Mouse (Mus musculus): Measurements from ENCODE around the gene Dtx3. TPM values are rescaled to one million over a fixed set of nuclear protein-coding genes. Genes with fewer than 3 reads are reported as not detected.
"Not testable (repeated sequence)": the region's sequence is repeated elsewhere in the genome, so short reads cannot be mapped to it uniquely, and the experiment has no call there.

Gene Dtx3
- polyA plus RNA-seq, 1 experiment = 126 TPM

DNA sequence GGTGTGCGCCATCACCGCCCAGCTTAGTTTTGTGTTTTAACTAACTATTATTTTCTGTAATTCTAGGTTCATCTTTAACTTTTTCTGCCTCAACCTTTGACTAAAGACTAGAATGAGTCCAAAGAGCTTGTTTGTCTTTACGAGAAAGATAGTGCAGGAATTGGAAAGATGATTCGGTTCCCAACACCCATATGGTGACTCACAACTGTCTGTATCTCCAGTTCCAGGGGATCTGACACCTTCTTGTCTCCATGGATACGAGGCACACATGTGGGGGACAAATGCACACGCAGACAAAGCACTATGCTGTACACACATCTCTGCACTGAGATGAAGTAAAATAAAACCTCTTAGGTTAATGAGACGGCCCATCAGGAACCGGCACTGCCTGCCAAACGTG is 35.4 kb downstream of the Dtx3 start:
- Histone ChIP-seq H3K4me3 (ENCODE audit: control insufficient read depth, low read depth, low read length) (no peak overlapping the region), H3K4me1 (ENCODE audit: control insufficient read depth, insufficient read depth, low read length) (no peaks in the 10 kb centered on the region), H3K27ac (ENCODE audit: control insufficient read depth, insufficient read depth, low read depth, low read length) (no peak overlapping the region), H3K36me3 (ENCODE audit: control insufficient read depth, insufficient read depth, low read length) (no peaks in the 10 kb centered on the region), H3K27me3 (ENCODE audit: control insufficient read depth, insufficient read depth, low read length) (no peaks in the 10 kb centered on the region)
- TF ChIP-seq CTCF (IDR thresholded peaks at IDR 0.05; ENCODE audit: control insufficient read depth, insufficient read depth, insufficient replicate concordance, low read depth, low read length) = no peak
- no peak for TF ChIP-seq POLR2A (IDR thresholded peaks at IDR 0.05; ENCODE audit: control insufficient read depth, low read depth, low read length)

DNA sequence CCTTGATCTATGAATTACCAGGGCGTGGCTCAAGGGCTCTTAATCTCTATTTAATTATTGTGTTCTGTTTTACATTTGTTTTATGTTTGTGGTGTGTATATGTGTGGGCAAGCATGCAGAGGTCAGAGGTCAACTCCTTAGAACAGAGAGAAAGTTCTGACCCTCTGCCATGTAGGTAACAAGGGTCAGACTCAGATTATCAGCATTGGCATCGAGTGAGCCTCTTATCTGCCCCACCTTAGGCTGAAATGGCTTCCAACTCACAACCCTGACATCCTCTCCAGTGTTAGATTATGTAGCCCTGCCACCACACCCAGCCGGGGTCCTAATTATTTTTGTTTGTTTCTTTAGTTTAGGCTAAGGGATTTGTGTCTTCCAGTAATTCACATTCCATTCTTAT is 37.1 kb downstream of the Dtx3 start:
- no peak overlapping the region for H3K27ac ChIP-seq (ENCODE audit: control insufficient read depth, insufficient read depth, low read depth, low read length)
- no peaks in the 10 kb centered on the region for H3K4me1 ChIP-seq (ENCODE audit: control insufficient read depth, insufficient read depth, low read length)
- H3K27me3 ChIP-seq (ENCODE audit: control insufficient read depth, insufficient read depth, low read length) = no peaks in the 10 kb centered on the region
- H3K4me3 ChIP-seq (ENCODE audit: control insufficient read depth, low read depth, low read length) = no peak overlapping the region
- TF ChIP-seq CTCF (IDR thresholded peaks at IDR 0.05; ENCODE audit: control insufficient read depth, insufficient read depth, insufficient replicate concordance, low read depth, low read length) (no peak), POLR2A (IDR thresholded peaks at IDR 0.05; ENCODE audit: control insufficient read depth, low read depth, low read length) (no peak)
- H3K36me3 ChIP-seq (ENCODE audit: control insufficient read depth, insufficient read depth, low read length) = no peaks in the 10 kb centered on the region

DNA sequence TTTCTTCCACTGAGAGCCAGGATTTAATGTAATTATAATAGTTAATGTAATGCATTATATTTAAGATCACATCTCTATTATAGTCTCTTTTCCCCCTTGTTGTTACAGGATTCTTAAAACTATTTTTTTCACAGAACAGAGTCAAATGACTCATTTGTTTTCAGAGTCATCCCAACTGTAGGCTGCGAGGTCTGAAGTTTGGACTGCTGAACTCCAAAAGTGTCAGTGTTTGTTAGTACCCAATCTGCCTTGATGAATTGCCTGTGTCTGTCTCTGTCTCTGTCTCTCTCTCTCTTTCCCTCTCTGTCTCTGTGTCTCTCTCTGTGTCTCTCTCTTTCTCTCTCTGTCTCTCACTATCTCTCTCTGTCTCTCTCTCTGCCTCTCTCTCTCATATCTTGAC is 39.0 kb downstream of the Dtx3 start:
- Histone ChIP-seq H3K4me1 (ENCODE audit: control insufficient read depth, insufficient read depth, low read length) (no peaks in the 10 kb centered on the region), H3K27me3 (ENCODE audit: control insufficient read depth, insufficient read depth, low read length) (no peaks in the 10 kb centered on the region), H3K36me3 (ENCODE audit: control insufficient read depth, insufficient read depth, low read length) (no peaks in the 10 kb centered on the region), H3K27ac (ENCODE audit: control insufficient read depth, insufficient read depth, low read depth, low read length) (no peak overlapping the region), H3K4me3 (ENCODE audit: control insufficient read depth, low read depth, low read length) (no peak overlapping the region)
- TF ChIP-seq POLR2A (IDR thresholded peaks at IDR 0.05; ENCODE audit: control insufficient read depth, low read depth, low read length) (no peak), CTCF (IDR thresholded peaks at IDR 0.05; ENCODE audit: control insufficient read depth, insufficient read depth, insufficient replicate concordance, low read depth, low read length) (no peak)

DNA sequence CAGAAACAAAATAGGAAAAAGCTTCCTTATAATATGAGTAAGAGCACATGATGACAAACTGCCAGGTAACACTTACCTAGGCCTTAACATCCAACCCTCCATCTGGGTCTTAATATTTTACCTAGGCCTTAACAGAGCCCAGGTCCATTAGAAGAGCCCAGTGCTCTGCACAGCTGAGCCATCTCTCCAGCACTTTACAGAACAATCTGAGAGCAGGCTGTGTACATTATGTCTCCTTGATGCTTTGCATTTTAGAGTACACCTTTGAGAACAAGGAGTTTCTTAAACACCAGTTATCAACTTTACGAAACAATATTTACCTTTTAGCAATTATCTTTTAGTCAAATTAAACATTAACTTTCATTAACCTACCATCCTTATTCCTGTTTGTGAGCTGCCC is 39.4 kb downstream of the Dtx3 start:
- no peaks in the 10 kb centered on the region for H3K27me3 ChIP-seq (ENCODE audit: control insufficient read depth, insufficient read depth, low read length)
- no peaks in the 10 kb centered on the region for H3K4me1 ChIP-seq (ENCODE audit: control insufficient read depth, insufficient read depth, low read length)

DNA sequence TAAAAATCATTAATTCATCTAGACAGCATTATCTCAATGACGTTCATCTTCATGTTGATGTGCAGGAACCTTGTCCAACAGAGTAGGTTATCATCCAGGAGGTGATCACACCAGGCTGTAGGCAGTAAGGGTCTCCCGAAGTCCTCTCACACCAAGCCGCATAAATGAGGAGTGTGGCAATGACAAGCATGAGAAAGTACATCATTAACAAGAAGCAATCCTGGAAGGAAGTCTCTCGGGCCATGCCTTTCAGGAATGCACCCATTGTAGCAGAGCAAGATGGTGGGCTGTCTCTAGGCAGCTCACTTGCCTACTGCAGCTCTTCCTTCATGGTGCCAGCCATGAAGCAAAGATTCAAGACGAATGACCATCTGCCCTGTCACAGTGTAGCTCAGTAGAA is 40.9 kb downstream of the Dtx3 start:
- TF ChIP-seq POLR2A (IDR thresholded peaks at IDR 0.05; ENCODE audit: control insufficient read depth, low read depth, low read length) (no peak), CTCF (IDR thresholded peaks at IDR 0.05; ENCODE audit: control insufficient read depth, insufficient read depth, insufficient replicate concordance, low read depth, low read length) (no peak)
- Histone ChIP-seq H3K27ac (ENCODE audit: control insufficient read depth, insufficient read depth, low read depth, low read length) (no peak overlapping the region), H3K4me3 (ENCODE audit: control insufficient read depth, low read depth, low read length) (no peak overlapping the region), H3K27me3 (ENCODE audit: control insufficient read depth, insufficient read depth, low read length) (no peaks in the 10 kb centered on the region), H3K4me1 (ENCODE audit: control insufficient read depth, insufficient read depth, low read length) (no peaks in the 10 kb centered on the region), H3K36me3 (ENCODE audit: control insufficient read depth, insufficient read depth, low read length) (no peaks in the 10 kb centered on the region)

More for the DNA sequence above, 39.4 kb downstream of the Dtx3 start:
- Histone ChIP-seq H3K36me3 (ENCODE audit: control insufficient read depth, insufficient read depth, low read length) (no peaks in the 10 kb centered on the region), H3K4me3 (ENCODE audit: control insufficient read depth, low read depth, low read length) (no peak overlapping the region), H3K27ac (ENCODE audit: control insufficient read depth, insufficient read depth, low read depth, low read length) (no peak overlapping the region)
- no peak for TF ChIP-seq POLR2A (IDR thresholded peaks at IDR 0.05; ENCODE audit: control insufficient read depth, low read depth, low read length)
- TF ChIP-seq CTCF (IDR thresholded peaks at IDR 0.05; ENCODE audit: control insufficient read depth, insufficient read depth, insufficient replicate concordance, low read depth, low read length) = no peak

DNA sequence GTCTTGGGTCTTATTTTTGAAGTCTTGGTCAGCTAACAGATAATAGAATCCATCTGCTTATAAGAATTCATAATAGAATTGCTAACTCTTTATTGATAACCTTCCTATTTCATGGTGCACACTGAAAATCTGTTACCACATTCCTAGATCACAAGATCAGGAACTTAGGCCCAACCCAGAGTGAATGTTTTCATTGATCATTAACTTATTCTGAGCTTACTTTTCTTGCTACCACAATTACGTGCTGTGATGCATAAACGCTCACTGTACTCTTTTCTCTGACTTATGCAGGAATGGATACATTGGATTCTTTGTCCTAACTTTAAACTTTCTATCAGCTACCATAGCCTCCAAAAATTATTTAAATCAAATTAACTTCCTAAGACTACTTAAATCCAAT is 41.3 kb downstream of the Dtx3 start:
- Histone ChIP-seq H3K27ac (ENCODE audit: control insufficient read depth, insufficient read depth, low read depth, low read length) (no peak overlapping the region), H3K4me3 (ENCODE audit: control insufficient read depth, low read depth, low read length) (no peak overlapping the region), H3K4me1 (ENCODE audit: control insufficient read depth, insufficient read depth, low read length) (no peaks in the 10 kb centered on the region), H3K27me3 (ENCODE audit: control insufficient read depth, insufficient read depth, low read length) (no peaks in the 10 kb centered on the region), H3K36me3 (ENCODE audit: control insufficient read depth, insufficient read depth, low read length) (no peaks in the 10 kb centered on the region)
- TF ChIP-seq CTCF (IDR thresholded peaks at IDR 0.05; ENCODE audit: control insufficient read depth, insufficient read depth, insufficient replicate concordance, low read depth, low read length) (no peak), POLR2A (IDR thresholded peaks at IDR 0.05; ENCODE audit: control insufficient read depth, low read depth, low read length) (no peak)

DNA sequence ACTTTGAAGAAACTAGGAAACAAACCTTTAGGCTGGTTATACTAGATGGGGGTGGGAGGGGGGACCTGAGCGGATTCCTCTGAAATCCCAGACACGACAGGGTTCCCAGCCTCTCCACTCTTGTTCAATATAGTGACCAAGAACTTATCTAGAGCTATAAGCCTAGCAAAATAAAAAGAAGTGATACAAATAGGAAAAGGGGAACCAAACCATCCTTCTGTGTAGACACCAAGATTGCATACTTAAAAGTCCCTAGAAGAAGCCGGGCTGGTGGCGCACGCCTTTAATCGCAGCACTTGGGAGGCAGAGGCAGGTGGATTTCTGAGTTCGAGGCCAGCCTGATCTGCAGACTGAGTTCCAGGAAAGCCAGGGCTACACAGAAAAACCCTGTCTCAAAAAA is 42.2 kb downstream of the Dtx3 start:
- H3K27me3 ChIP-seq (ENCODE audit: control insufficient read depth, insufficient read depth, low read length) = no peaks in the 10 kb centered on the region
- H3K4me3 ChIP-seq (ENCODE audit: control insufficient read depth, low read depth, low read length) = no peak overlapping the region
- no peak overlapping the region for H3K27ac ChIP-seq (ENCODE audit: control insufficient read depth, insufficient read depth, low read depth, low read length)
- H3K36me3 ChIP-seq (ENCODE audit: control insufficient read depth, insufficient read depth, low read length) = no peaks in the 10 kb centered on the region
- H3K4me1 ChIP-seq (ENCODE audit: control insufficient read depth, insufficient read depth, low read length) = no peaks in the 10 kb centered on the region
- TF ChIP-seq POLR2A (IDR thresholded peaks at IDR 0.05; ENCODE audit: control insufficient read depth, low read depth, low read length) (no peak), CTCF (IDR thresholded peaks at IDR 0.05; ENCODE audit: control insufficient read depth, insufficient read depth, insufficient replicate concordance, low read depth, low read length) (no peak)

DNA sequence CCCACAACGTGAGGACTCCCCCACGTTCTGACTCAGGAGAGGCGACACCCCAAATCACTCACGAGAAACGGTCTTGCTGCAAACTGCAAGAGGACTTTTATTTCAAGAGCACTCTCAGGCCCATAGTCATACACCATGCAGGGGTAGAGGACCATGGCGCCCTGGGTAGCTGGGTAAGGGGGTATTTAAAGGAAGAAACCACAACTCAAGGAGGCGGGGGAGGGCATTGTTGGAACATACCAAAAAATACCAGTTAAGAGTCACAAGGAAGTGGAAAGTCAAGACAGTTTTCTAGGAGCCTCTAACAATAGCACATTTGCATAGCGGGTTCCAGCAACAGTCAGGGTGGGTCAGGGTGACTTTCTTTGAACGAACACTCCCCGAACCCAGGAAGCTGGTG is 43.0 kb downstream of the Dtx3 start:
- H3K4me1 ChIP-seq (ENCODE audit: control insufficient read depth, insufficient read depth, low read length); H3K27me3 ChIP-seq (ENCODE audit: control insufficient read depth, insufficient read depth, low read length); H3K4me3 ChIP-seq (ENCODE audit: control insufficient read depth, low read depth, low read length); H3K27ac ChIP-seq (ENCODE audit: control insufficient read depth, insufficient read depth, low read depth, low read length); H3K36me3 ChIP-seq (ENCODE audit: control insufficient read depth, insufficient read depth, low read length): not testable (repeated sequence)

DNA sequence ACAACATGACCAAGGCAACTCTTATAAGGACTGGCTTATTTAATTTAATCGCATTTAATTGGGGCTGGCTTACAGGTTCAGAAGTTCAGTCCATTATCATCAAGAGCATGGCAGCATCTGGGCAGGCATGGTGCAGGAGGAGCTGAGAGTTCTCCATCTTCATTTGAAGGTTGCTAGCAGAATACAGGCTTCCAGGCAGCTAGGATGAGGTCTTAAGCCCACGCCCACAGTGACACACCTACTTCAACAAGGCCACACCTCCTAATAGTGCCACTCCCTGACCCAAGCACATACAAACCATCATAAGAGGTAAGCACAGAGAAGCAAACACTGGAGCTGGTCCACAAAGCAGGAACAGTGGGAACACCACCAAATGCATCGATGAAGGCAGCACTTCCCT is 44.3 kb downstream of the Dtx3 start:
- not testable (repeated sequence) for H3K27ac ChIP-seq (ENCODE audit: control insufficient read depth, insufficient read depth, low read depth, low read length); H3K4me1 ChIP-seq (ENCODE audit: control insufficient read depth, insufficient read depth, low read length); H3K27me3 ChIP-seq (ENCODE audit: control insufficient read depth, insufficient read depth, low read length); H3K36me3 ChIP-seq (ENCODE audit: control insufficient read depth, insufficient read depth, low read length); H3K4me3 ChIP-seq (ENCODE audit: control insufficient read depth, low read depth, low read length)
